Mouse (Mus musculus): Measurements from ENCODE around the gene Kcnh2. TPM values are rescaled to one million over a fixed set of nuclear protein-coding genes. Genes with fewer than 3 reads are reported as not detected.

The Kcnh2 gene
- total and polyA plus RNA-seq, 3 experiments: 1.8 to 6.8 TPM; not detected in 1

- TF ChIP-seq USF1 (IDR thresholded peaks at IDR 0.05; ENCODE audit: low read depth, low read length) (no peak), JUND (IDR thresholded peaks at IDR 0.05; ENCODE audit: low read depth, low read length) (no peak), SIN3A (IDR thresholded peaks at IDR 0.05; ENCODE audit: low read length) (no peak), HCFC1 (IDR thresholded peaks at IDR 0.05; ENCODE audit: low read depth, low read length) (no peak), E2F4 (IDR thresholded peaks at IDR 0.05; ENCODE audit: borderline replicate concordance, low read depth, low read length) (no peak), CTCF (IDR thresholded peaks at IDR 0.05 in 2 of 3, conservative IDR thresholded peaks at IDR 0.05 in 1 of 3; ENCODE audit: control insufficient read depth in 1 of 3, insufficient read depth in 1 of 3, low read depth in 2 of 3, low read length in 3 of 3, poor library complexity in 1 of 3, severe bottlenecking in 1 of 3) (no peak), BHLHE40 (IDR thresholded peaks at IDR 0.05; ENCODE audit: borderline replicate concordance, low read depth, low read length) (no peak), MEF2A (IDR thresholded peaks at IDR 0.05; ENCODE audit: extremely low read depth, insufficient replicate concordance, low read depth, low read length, poor library complexity, severe bottlenecking) (no peak), TAL1 (IDR thresholded peaks at IDR 0.05; ENCODE audit: low read length) (no peak), ZC3H11A (IDR thresholded peaks at IDR 0.05; ENCODE audit: low read depth, low read length) (no peak), MYC (IDR thresholded peaks at IDR 0.05; ENCODE audit: low read depth, low read length) (no peak), POLR2AphosphoS2 (IDR thresholded peaks at IDR 0.05; ENCODE audit: low read length) (no peak), NRF1 (IDR thresholded peaks at IDR 0.05; ENCODE audit: insufficient read depth, low read depth, low read length, poor library complexity, severe bottlenecking) (no peak), EP300 (IDR thresholded peaks at IDR 0.05; ENCODE audit: low read depth in 1 of 2, low read length in 2 of 2) (no peak), ELF1 (IDR thresholded peaks at IDR 0.05; ENCODE audit: low read depth, low read length) (no peak), MAZ (IDR thresholded peaks at IDR 0.05; ENCODE audit: low read depth, low read length) (no peak)
- Histone ChIP-seq H3K27me3 (ENCODE audit: control insufficient read depth in 1 of 2, insufficient read depth in 2 of 2, low read length in 2 of 2) (no peaks in the 10 kb centered on the region), H3K4me1 (ENCODE audit: control insufficient read depth in 1 of 2, insufficient read depth in 2 of 2, low read length in 2 of 2) (peaks cover 6 to 20% of the 10 kb centered on the region in 2 experiments), H3K9me3 (replicated peaks; ENCODE audit: insufficient read depth, low read length) (no peaks in the 10 kb centered on the region), H3K9ac (ENCODE audit: control insufficient read depth, low read depth, low read length, poor library complexity, severe bottlenecking) (no peak overlapping the region; the same call in 1 of the 2 replicates), H3K27ac (ENCODE audit: control insufficient read depth, low read depth, low read length) (no peak overlapping the region), H3K36me3 (ENCODE audit: control insufficient read depth in 1 of 2, insufficient read depth in 2 of 2, low read length in 2 of 2) (peaks cover 0 to 11% of the 10 kb centered on the region in 2 experiments; a peak in 2 of 4 replicates), H3K4me3 (ENCODE audit: control insufficient read depth in 1 of 2, insufficient read depth in 1 of 2, low read depth in 2 of 2, low read length in 2 of 2) (no peak overlapping the region), H3K79me2 (ENCODE audit: control insufficient read depth, insufficient read depth, low read length, poor library complexity) (no peaks in the 10 kb centered on the region)
- DNase-seq (ENCODE audit: low read depth, low spot score): no peak
Observed at GRCm38 (mm10) chr5:24373807-24374206, 22.4 kb upstream of the Kcnh2 start.

GRCm38 (mm10) chr5:24369767-24370166 is 18.4 kb upstream of the Kcnh2 start:
- H3K9ac ChIP-seq (ENCODE audit: control insufficient read depth, low read depth, low read length, poor library complexity, severe bottlenecking): no peak overlapping the region
- H3K79me2 ChIP-seq (ENCODE audit: control insufficient read depth, insufficient read depth, low read length, poor library complexity): no peaks in the 10 kb centered on the region
- H3K36me3 ChIP-seq (ENCODE audit: control insufficient read depth in 1 of 2, insufficient read depth in 2 of 2, low read length in 2 of 2): peaks cover 0 to 8% of the 10 kb centered on the region in 2 experiments; a peak in 2 of 4 replicates
- no peak overlapping the region for H3K4me3 ChIP-seq (ENCODE audit: control insufficient read depth in 1 of 2, insufficient read depth in 1 of 2, low read depth in 2 of 2, low read length in 2 of 2)
- H3K9me3 ChIP-seq (replicated peaks; ENCODE audit: insufficient read depth, low read length): no peaks in the 10 kb centered on the region
- no peak for DNase-seq (ENCODE audit: low read depth, low spot score)
- H3K4me1 ChIP-seq (ENCODE audit: control insufficient read depth in 1 of 2, insufficient read depth in 2 of 2, low read length in 2 of 2): peaks cover 7 to 14% of the 10 kb centered on the region in 2 experiments
- TF ChIP-seq HCFC1 (IDR thresholded peaks at IDR 0.05; ENCODE audit: low read depth, low read length) (no peak), MAX (IDR thresholded peaks at IDR 0.05; ENCODE audit: low read length) (no peak), GATA1 (IDR thresholded peaks at IDR 0.05; ENCODE audit: low read depth, low read length) (no peak), UBTF (IDR thresholded peaks at IDR 0.05; ENCODE audit: borderline replicate concordance, insufficient read depth, low read depth, low read length) (no peak), KAT2A (conservative IDR thresholded peaks at IDR 0.05; ENCODE audit: low read depth, low read length) (no peak), MAFK (IDR thresholded peaks at IDR 0.05; ENCODE audit: borderline replicate concordance, low read depth, low read length) (no peak), EP300 (IDR thresholded peaks at IDR 0.05; ENCODE audit: low read depth in 1 of 2, low read length in 2 of 2) (no peak), POLR2AphosphoS5 (IDR thresholded peaks at IDR 0.05; ENCODE audit: borderline replicate concordance, low read depth, low read length) (no peak), MAZ (IDR thresholded peaks at IDR 0.05; ENCODE audit: low read depth, low read length) (no peak), MXI1 (IDR thresholded peaks at IDR 0.05; ENCODE audit: low read depth, low read length) (no peak), MYB (IDR thresholded peaks at IDR 0.05; ENCODE audit: low read depth, low read length) (no peak), TAL1 (IDR thresholded peaks at IDR 0.05; ENCODE audit: low read length) (no peak), POLR2A (IDR thresholded peaks at IDR 0.05; ENCODE audit: control insufficient read depth in 1 of 2, insufficient read depth in 1 of 2, low read depth in 1 of 2, low read length in 2 of 2, poor library complexity in 1 of 2) (no peak), USF2 (IDR thresholded peaks at IDR 0.05; ENCODE audit: borderline replicate concordance in 1 of 2, insufficient read depth in 1 of 2, low read depth in 1 of 2, low read length in 2 of 2) (no peak), ZNF384 (IDR thresholded peaks at IDR 0.05; ENCODE audit: low read depth, low read length) (no peak), JUND (IDR thresholded peaks at IDR 0.05; ENCODE audit: low read depth, low read length) (no peak), RCOR1 (IDR thresholded peaks at IDR 0.05; ENCODE audit: low read depth, low read length) (no peak), USF1 (IDR thresholded peaks at IDR 0.05; ENCODE audit: low read depth, low read length) (no peak), ZC3H11A (IDR thresholded peaks at IDR 0.05; ENCODE audit: low read depth, low read length) (no peak)
- H3K27me3 ChIP-seq (ENCODE audit: control insufficient read depth in 1 of 2, insufficient read depth in 2 of 2, low read length in 2 of 2): no peaks in the 10 kb centered on the region
- no peak overlapping the region for H3K27ac ChIP-seq (ENCODE audit: control insufficient read depth, low read depth, low read length)
